Mouse (Mus musculus): ENCODE data around the gene Ccdc158. TPM values are rescaled to one million over a fixed set of nuclear protein-coding genes. Genes with fewer than 3 reads are reported as not detected.

Ccdc158 gene
- polyA plus RNA-seq, 1 experiment from 2014 or later = 0.32 TPM

- Histone ChIP-seq H3K4me3 (replicated peaks; ENCODE audit: low read length) (no peak overlapping the region), H3K27me3 (replicated peaks; ENCODE audit: control insufficient read depth, insufficient read depth, low read length) (no peaks in the 10 kb centered on the region), H3K4me1 (replicated peaks; ENCODE audit: control insufficient read depth, insufficient read depth, low read length) (peaks cover 5% of the 10 kb centered on the region; the same call in 1 of the 2 replicates), H3K4me2 (ENCODE audit: low read length) (no peak overlapping the region), H3K27ac (ENCODE audit: low read length) (no peak overlapping the region), H3K9ac (replicated peaks; ENCODE audit: low read depth, low read length) (no peak overlapping the region), H3K36me3 (ENCODE audit: control insufficient read depth, insufficient read depth) (no peaks in the 10 kb centered on the region), H3K9me3 (ENCODE audit: control insufficient read depth, low read length) (no peaks in the 10 kb centered on the region)
- 72% methylated on average over 8 of the region's 8 CpGs for WGBS
- ATAC-seq = no peak
Observed at GRCm38 (mm10) chr5:92710779-92711178, 35.7 kb upstream of the Ccdc158 start.

DNA sequence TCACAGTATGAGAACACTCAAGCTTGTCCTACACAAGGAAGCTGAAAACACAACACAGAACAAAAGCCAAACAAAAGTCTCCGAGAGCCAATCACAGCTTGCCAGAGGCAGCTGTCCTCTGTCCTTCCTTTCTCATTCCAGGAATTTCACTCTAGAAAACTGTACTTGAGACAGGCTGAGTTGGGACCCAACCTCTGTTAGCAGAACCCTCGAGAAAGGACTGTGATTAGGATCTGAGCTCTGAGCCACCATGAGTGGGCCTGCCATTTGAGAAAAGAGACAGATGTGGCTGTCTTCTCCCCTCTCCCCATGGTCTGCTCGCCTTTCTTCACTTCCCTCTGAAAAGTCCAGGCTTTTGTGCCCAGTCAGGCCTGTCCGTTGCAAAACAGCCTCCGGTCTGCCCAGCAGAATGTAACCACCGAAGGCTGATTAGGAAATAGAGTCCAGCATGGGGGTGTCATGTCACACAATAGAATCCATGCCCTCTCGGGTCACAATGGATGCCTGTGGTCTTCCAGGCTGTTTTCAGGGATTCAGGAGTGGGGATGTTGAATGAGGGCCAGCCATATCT, 32.9 kb upstream of the Ccdc158 start:
- Histone ChIP-seq H3K27ac (ENCODE audit: low read length) (no peak overlapping the region), H3K4me1 (replicated peaks; ENCODE audit: control insufficient read depth, insufficient read depth, low read length) (peaks cover 9% of the 10 kb centered on the region; the same call in 1 of the 2 replicates)

DNA sequence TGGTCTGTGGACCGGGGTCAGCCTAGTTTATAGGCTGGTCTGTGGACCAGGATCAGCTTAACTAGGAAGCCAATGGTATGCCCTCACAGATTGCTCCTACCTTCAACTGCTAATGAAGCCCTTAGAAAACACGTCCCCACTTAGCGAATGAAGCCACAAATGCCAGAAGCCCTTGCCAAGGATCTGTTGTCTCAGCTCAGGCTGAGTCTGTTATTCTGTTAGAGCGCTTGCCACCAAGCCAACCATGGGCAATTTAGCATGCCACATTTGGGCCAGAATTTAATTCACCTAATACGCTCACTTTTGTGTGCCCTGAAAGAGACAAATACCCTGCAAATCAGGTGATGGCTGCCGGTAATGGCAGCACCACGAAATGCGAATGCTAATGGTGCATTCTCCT, 28.6 kb upstream of the Ccdc158 start:
- H3K4me2 ChIP-seq (ENCODE audit: low read length) = no peak overlapping the region
- no peak overlapping the region for H3K9ac ChIP-seq (replicated peaks; ENCODE audit: low read depth, low read length)
- ATAC-seq = peak; percentile 68
- 44% methylated on average over 8 of the region's 8 CpGs for WGBS
- no peak overlapping the region; the same call in 1 of the 2 replicates for H3K27ac ChIP-seq (ENCODE audit: low read length)
- no peaks in the 10 kb centered on the region for H3K27me3 ChIP-seq (replicated peaks; ENCODE audit: control insufficient read depth, insufficient read depth, low read length)
- no peak overlapping the region for H3K4me3 ChIP-seq (replicated peaks; ENCODE audit: low read length)
- peaks cover 13% of the 10 kb centered on the region for H3K4me1 ChIP-seq (replicated peaks; ENCODE audit: control insufficient read depth, insufficient read depth, low read length)
- H3K9me3 ChIP-seq (ENCODE audit: control insufficient read depth, low read length) = no peaks in the 10 kb centered on the region
- H3K36me3 ChIP-seq (ENCODE audit: control insufficient read depth, insufficient read depth) = no peaks in the 10 kb centered on the region

More for the DNA sequence above, 32.9 kb upstream of the Ccdc158 start:
- H3K9ac ChIP-seq (replicated peaks; ENCODE audit: low read depth, low read length) = no peak overlapping the region
- no peaks in the 10 kb centered on the region for H3K36me3 ChIP-seq (ENCODE audit: control insufficient read depth, insufficient read depth)
- H3K4me3 ChIP-seq (replicated peaks; ENCODE audit: low read length) = no peak overlapping the region
- 13% methylated on average over 7 of the region's 7 CpGs for WGBS
- no peak overlapping the region for H3K4me2 ChIP-seq (ENCODE audit: low read length)
- H3K27me3 ChIP-seq (replicated peaks; ENCODE audit: control insufficient read depth, insufficient read depth, low read length) = no peaks in the 10 kb centered on the region
- no peak for ATAC-seq
- H3K9me3 ChIP-seq (ENCODE audit: control insufficient read depth, low read length) = no peaks in the 10 kb centered on the region

DNA sequence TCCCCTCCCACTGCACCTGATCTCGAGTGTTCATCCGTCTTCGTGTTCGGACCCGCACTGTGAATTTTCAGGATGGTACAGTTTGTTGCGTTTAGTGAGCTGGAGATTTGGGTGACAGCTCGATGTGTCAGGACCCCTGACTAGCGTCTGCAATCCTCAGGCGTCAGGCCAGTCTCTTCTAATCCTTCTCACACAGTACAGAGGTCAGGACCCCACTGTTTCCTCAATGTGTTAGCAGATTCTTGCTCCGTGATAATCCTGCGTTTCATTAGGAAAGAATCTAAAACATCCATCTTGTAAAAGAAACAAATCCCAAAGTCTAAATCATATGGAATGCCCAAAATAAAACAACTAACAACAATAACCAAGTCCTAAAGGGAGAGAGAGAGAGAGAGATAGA, 26.7 kb upstream of the Ccdc158 start:
- Histone ChIP-seq H3K36me3 (ENCODE audit: control insufficient read depth, insufficient read depth) (no peaks in the 10 kb centered on the region), H3K4me1 (replicated peaks; ENCODE audit: control insufficient read depth, insufficient read depth, low read length) (peaks cover 22% of the 10 kb centered on the region), H3K9ac (replicated peaks; ENCODE audit: low read depth, low read length) (no peak overlapping the region), H3K9me3 (ENCODE audit: control insufficient read depth, low read length) (no peaks in the 10 kb centered on the region), H3K27ac (ENCODE audit: low read length) (no peak overlapping the region), H3K27me3 (replicated peaks; ENCODE audit: control insufficient read depth, insufficient read depth, low read length) (no peaks in the 10 kb centered on the region), H3K4me2 (ENCODE audit: low read length) (no peak overlapping the region), H3K4me3 (replicated peaks; ENCODE audit: low read length) (no peak overlapping the region)
- 60% methylated on average over 11 of the region's 11 CpGs for WGBS
- no peak for ATAC-seq

GRCm38 (mm10) chr5:92698837-92699529, 23.9 kb upstream of the Ccdc158 start:
- H3K9me3 ChIP-seq (ENCODE audit: control insufficient read depth, low read length) = peaks cover 2% of the 10 kb centered on the region; the same call in 1 of the 2 replicates
- 4% methylated on average over 17 of the region's 17 CpGs for WGBS
- peaks cover 28% of the 10 kb centered on the region for H3K4me1 ChIP-seq (replicated peaks; ENCODE audit: control insufficient read depth, insufficient read depth, low read length)
- peak; percentile 59 for ATAC-seq
- peak overlapping the region; percentile 63 for H3K4me2 ChIP-seq (ENCODE audit: low read length)
- H3K27me3 ChIP-seq (replicated peaks; ENCODE audit: control insufficient read depth, insufficient read depth, low read length) = no peaks in the 10 kb centered on the region
- H3K9ac ChIP-seq (replicated peaks; ENCODE audit: low read depth, low read length) = peak overlapping the region; percentile 55
- no peaks in the 10 kb centered on the region for H3K36me3 ChIP-seq (ENCODE audit: control insufficient read depth, insufficient read depth)
- peak overlapping the region; percentile 43 for H3K4me3 ChIP-seq (replicated peaks; ENCODE audit: low read length)
- peak overlapping the region; percentile 58 for H3K27ac ChIP-seq (ENCODE audit: low read length)

DNA sequence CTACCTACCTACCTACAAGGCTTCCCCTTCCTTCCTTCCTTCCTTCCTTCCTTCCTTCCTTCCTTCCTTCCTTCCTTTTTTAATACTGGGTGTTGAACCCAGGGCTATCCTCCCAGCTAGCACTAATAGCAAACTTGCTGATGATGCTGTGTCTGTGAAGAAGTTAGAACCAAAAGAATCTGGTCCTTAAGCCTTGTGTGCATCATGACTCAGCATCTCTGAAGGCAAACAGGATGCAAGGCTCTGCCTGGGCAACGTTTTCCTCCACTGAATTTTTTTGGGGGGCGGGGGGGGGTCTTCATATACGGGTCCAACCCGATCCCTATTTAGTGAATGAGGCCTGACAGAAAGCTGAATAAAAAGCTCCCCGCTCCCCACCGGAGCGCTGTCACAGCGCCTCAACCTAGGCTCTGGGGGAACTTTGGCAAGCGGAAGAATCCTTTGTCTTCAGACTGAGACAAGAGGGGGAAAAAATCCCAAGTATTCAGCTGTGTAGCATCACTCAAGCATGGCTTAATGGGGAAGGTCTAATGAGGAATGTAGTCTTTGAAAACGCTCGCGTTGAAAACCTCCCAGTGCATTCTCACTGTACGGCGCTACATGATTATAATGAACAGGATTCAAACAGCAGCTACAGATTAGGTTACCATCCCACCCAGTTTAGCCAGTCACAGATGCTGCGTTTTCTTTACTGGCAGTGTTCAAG, 23.2 kb upstream of the Ccdc158 start:
- under 1% methylated on average over 15 of the region's 15 CpGs for WGBS

GRCm38 (mm10) chr5:92694316-92694995, 19.4 kb upstream of the Ccdc158 start:
- no peak for ATAC-seq
- H3K36me3 ChIP-seq (ENCODE audit: control insufficient read depth, insufficient read depth) = no peaks in the 10 kb centered on the region
- H3K4me3 ChIP-seq (replicated peaks; ENCODE audit: low read length) = no peak overlapping the region
- H3K4me1 ChIP-seq (replicated peaks; ENCODE audit: control insufficient read depth, insufficient read depth, low read length) = peaks cover 23% of the 10 kb centered on the region
- no peak overlapping the region for H3K4me2 ChIP-seq (ENCODE audit: low read length)
- peaks cover 2% of the 10 kb centered on the region; the same call in 1 of the 2 replicates for H3K9me3 ChIP-seq (ENCODE audit: control insufficient read depth, low read length)
- no peaks in the 10 kb centered on the region for H3K27me3 ChIP-seq (replicated peaks; ENCODE audit: control insufficient read depth, insufficient read depth, low read length)
- H3K9ac ChIP-seq (replicated peaks; ENCODE audit: low read depth, low read length) = no peak overlapping the region
- no peak overlapping the region; the same call in 1 of the 2 replicates for H3K27ac ChIP-seq (ENCODE audit: low read length)
- WGBS = 26% methylated on average over 10 of the region's 10 CpGs

More for the DNA sequence above, 23.2 kb upstream of the Ccdc158 start:
- peak overlapping the region; percentile 55 for H3K9ac ChIP-seq (replicated peaks; ENCODE audit: low read depth, low read length)
- no peaks in the 10 kb centered on the region for H3K36me3 ChIP-seq (ENCODE audit: control insufficient read depth, insufficient read depth)
- peaks cover 24% of the 10 kb centered on the region for H3K4me1 ChIP-seq (replicated peaks; ENCODE audit: control insufficient read depth, insufficient read depth, low read length)
- peak; percentile 86 for ATAC-seq
- H3K27me3 ChIP-seq (replicated peaks; ENCODE audit: control insufficient read depth, insufficient read depth, low read length) = no peaks in the 10 kb centered on the region
- H3K4me2 ChIP-seq (ENCODE audit: low read length) = peak overlapping the region; percentile 63
- H3K9me3 ChIP-seq (ENCODE audit: control insufficient read depth, low read length) = peaks cover 2% of the 10 kb centered on the region; the same call in 1 of the 2 replicates
- peak overlapping the region; percentile 43 for H3K4me3 ChIP-seq (replicated peaks; ENCODE audit: low read length)
- peak overlapping the region; percentile 58 for H3K27ac ChIP-seq (ENCODE audit: low read length)

GRCm38 (mm10) chr5:92693744-92694143, 18.7 kb upstream of the Ccdc158 start:
- WGBS = 96% methylated on average over 3 of the region's 3 CpGs
- Histone ChIP-seq H3K4me2 (ENCODE audit: low read length) (no peak overlapping the region), H3K4me1 (replicated peaks; ENCODE audit: control insufficient read depth, insufficient read depth, low read length) (peaks cover 16% of the 10 kb centered on the region), H3K4me3 (replicated peaks; ENCODE audit: low read length) (no peak overlapping the region), H3K9me3 (ENCODE audit: control insufficient read depth, low read length) (peaks cover 2% of the 10 kb centered on the region; the same call in 1 of the 2 replicates), H3K27me3 (replicated peaks; ENCODE audit: control insufficient read depth, insufficient read depth, low read length) (no peaks in the 10 kb centered on the region), H3K27ac (ENCODE audit: low read length) (no peak overlapping the region), H3K9ac (replicated peaks; ENCODE audit: low read depth, low read length) (no peak overlapping the region), H3K36me3 (ENCODE audit: control insufficient read depth, insufficient read depth) (no peaks in the 10 kb centered on the region)
- ATAC-seq = no peak
